Mouse (Mus musculus) small intestine, adult 2 months (tissue): ENCODE data around the gene Scn4a. TPM values are rescaled to one million over a fixed set of nuclear protein-coding genes. Genes with fewer than 3 reads are reported as not detected.

Experiments
- H3K27ac ChIP-seq: fragments of 200-500 bp; 2 replicates; pipeline ENCODE4 v1.5.1; 2012; ENCODE audit warnings: low read depth, low read length, control low read depth, inconsistent platforms; ENCODE audit not compliant: insufficient read depth
- H3K27me3 ChIP-seq: fragments of 200-500 bp; 2 replicates; pipeline ENCODE4 v1.6.1; 2012; ENCODE audit warnings: mild to moderate bottlenecking, moderate library complexity, low read length, inconsistent platforms; ENCODE audit not compliant: control insufficient read depth, insufficient read depth
- H3K36me3 ChIP-seq: fragments of 200-500 bp; 2 replicates; pipeline ENCODE4 v1.6.1; 2012; ENCODE audit warnings: mild to moderate bottlenecking, low read length, control low read depth, inconsistent platforms; ENCODE audit not compliant: control insufficient read depth, insufficient read depth
- H3K4me1 ChIP-seq: fragments of 200-500 bp; 2 replicates; pipeline ENCODE4 v1.6.1; 2012; ENCODE audit warnings: low read length, inconsistent platforms, mixed read lengths; ENCODE audit not compliant: control insufficient read depth, insufficient read depth, insufficient read length
- H3K4me3 ChIP-seq: fragments of 200-500 bp; 2 replicates; pipeline ENCODE4 v1.5.1; 2012; ENCODE audit warnings: low read depth, mild to moderate bottlenecking, control low read depth, inconsistent platforms, low read length, moderate library complexity
- CTCF ChIP-seq: fragments of 200-500 bp; IDR thresholded peaks from 2 replicates; pipeline ENCODE4 v1.5.1; 2012; ENCODE audit warnings: low read depth, mild to moderate bottlenecking, control low read depth, inconsistent platforms, low read length, moderate library complexity, mixed read lengths; ENCODE audit not compliant: insufficient replicate concordance, insufficient read length; ENCODE audit errors: extremely low read depth
- POLR2A ChIP-seq: fragments of 200-500 bp; IDR thresholded peaks from 2 replicates; pipeline ENCODE4 v1.6.1; 2012; ENCODE audit warnings: low read depth, mild to moderate bottlenecking, control low read depth, inconsistent platforms, low read length, moderate library complexity
- WGBS: fragments of 180-500 bp; shearing (Covaris S2); methylation state at CpG from one replicate; pipeline ENCODE4 v1.1.7; 2018; 5-methylcytosine and 5-hydroxymethylcytosine counted together
- polyA plus RNA-seq: library from polyadenylated mRNA; depleted of rRNA; stranded (reverse); fragments of >200 nt; gene quantifications from 2 replicates; pipeline ENCODE4 v1.2.3, GENCODE M21; 2012

Gene Scn4a
- polyA plus RNA-seq, 1 experiment = 0.23 TPM

DNA sequence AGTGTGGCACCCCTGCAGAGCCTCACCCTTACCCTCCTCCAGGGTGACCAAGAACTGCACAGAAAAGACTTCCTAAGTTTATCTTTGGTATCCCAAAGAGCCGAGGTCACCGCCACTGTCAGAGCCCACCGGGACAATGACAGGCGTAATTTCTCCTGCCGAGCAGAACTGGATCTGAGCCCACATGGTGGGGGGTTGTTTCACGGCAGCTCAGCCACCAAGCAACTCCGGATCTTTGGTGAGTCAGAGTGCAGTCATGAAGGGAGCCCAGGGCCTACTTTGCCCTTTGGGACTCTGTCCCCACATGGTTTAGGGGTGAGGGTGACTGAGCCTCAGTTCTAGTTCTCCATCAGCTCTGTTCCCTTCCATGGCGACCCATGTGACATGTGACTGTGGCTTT, 69.0 kb downstream of the Scn4a start:
- no peak overlapping the region for H3K4me3 ChIP-seq
- no peak overlapping the region for H3K27ac ChIP-seq
- H3K27me3 ChIP-seq = no peaks in the 10 kb centered on the region
- TF ChIP-seq POLR2A (no peak), CTCF (no peak)
- no peaks in the 10 kb centered on the region for H3K4me1 ChIP-seq
- WGBS = 69% methylated on average over 8 of the region's 8 CpGs
- H3K36me3 ChIP-seq = no peaks in the 10 kb centered on the region

GRCm38 (mm10) chr11:106283371-106283770, 69.7 kb downstream of the Scn4a start:
- Histone ChIP-seq H3K27me3 (no peaks in the 10 kb centered on the region), H3K4me3 (no peak overlapping the region), H3K36me3 (no peaks in the 10 kb centered on the region), H3K27ac (no peak overlapping the region), H3K4me1 (no peaks in the 10 kb centered on the region)
- no peak for TF ChIP-seq CTCF
- TF ChIP-seq POLR2A = no peak
- WGBS = 83% methylated on average over 4 of the region's 4 CpGs

DNA sequence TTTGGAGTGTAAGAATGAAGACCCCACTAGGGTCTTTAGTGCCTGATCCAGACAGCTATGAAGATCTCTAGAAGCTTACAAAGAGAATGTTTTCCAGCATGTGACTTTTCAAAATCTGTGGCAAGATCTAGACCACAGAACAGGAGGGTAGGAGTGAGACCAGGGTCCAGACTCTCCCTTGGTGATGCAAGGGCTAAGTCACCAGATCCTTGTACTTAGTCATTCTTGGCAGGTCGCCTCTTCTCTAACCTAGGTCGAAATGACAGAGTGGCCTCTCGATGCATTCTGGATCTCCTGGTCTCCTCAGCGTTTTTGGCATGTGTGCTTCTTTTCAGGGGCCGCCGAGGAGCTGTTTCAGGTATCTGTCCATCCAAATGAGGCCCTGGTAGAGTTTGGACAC, 70.6 kb downstream of the Scn4a start:
- 78% methylated on average over 6 of the region's 6 CpGs for WGBS
- no peaks in the 10 kb centered on the region for H3K4me1 ChIP-seq
- H3K36me3 ChIP-seq = no peaks in the 10 kb centered on the region
- no peak overlapping the region for H3K4me3 ChIP-seq
- no peak overlapping the region for H3K27ac ChIP-seq
- H3K27me3 ChIP-seq = no peaks in the 10 kb centered on the region
- TF ChIP-seq CTCF (no peak), POLR2A (no peak)

DNA sequence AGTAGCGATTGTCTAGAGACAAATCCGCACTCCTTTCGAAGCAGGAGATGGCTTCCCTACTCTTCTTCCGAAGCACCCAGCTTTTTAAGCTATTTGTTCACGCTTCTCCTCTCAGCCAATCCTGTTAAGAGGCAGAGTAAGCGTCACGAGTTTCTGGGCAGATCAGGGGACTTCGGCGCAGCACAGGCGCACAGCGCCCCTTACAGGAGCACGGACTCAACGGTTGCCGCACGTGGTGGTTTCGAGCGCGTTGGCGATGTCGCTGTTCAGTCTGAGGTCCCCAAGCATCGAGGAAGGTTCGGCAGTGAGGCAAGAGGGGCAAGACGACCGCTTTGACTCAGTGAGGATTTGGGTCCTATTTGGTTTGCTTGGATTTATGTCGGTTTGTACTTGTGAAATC, 76.6 kb downstream of the Scn4a start, which contains the start of gene Tcam1:
Gene Tcam1, plus strand, starts transcription at position 219 of the 400 bp plus-strand sequence.
- 3% methylated on average over 25 of the region's 25 CpGs for WGBS

GRCm38 (mm10) chr11:106274971-106275411, 78.1 kb downstream of the Scn4a start:
- H3K4me3 ChIP-seq = no peak overlapping the region
- H3K27me3 ChIP-seq = no peaks in the 10 kb centered on the region
- TF ChIP-seq CTCF = no peak
- no peak for TF ChIP-seq POLR2A
- no peak overlapping the region for H3K27ac ChIP-seq
- 52% methylated on average over 7 of the region's 7 CpGs for WGBS
- no peaks in the 10 kb centered on the region for H3K36me3 ChIP-seq
- peaks cover 21% of the 10 kb centered on the region for H3K4me1 ChIP-seq

More for the DNA sequence above, 76.6 kb downstream of the Scn4a start, which contains the start of gene Tcam1:
- H3K4me3 ChIP-seq = no peak within 1 kb of the TSS; the same call in 1 of the 2 replicates
- no peak for TF ChIP-seq POLR2A
- peak; percentile 88 for TF ChIP-seq CTCF
- no peaks in the 10 kb centered on the region for H3K36me3 ChIP-seq
- H3K4me1 ChIP-seq = peaks cover 13% of the 10 kb centered on the region
- no peak within 1 kb of the TSS for H3K27ac ChIP-seq
- H3K27me3 ChIP-seq = no peaks in the 10 kb centered on the region

GRCm38 (mm10) chr11:106274374-106274773, 78.7 kb downstream of the Scn4a start:
- Histone ChIP-seq H3K36me3 (no peaks in the 10 kb centered on the region), H3K4me1 (peaks cover 22% of the 10 kb centered on the region), H3K4me3 (no peak overlapping the region), H3K27me3 (no peaks in the 10 kb centered on the region), H3K27ac (no peak overlapping the region)
- TF ChIP-seq POLR2A (no peak), CTCF (no peak)
- 90% methylated on average over 1 of the region's 1 CpGs for WGBS

GRCm38 (mm10) chr11:106273811-106274210, 79.3 kb downstream of the Scn4a start:
- WGBS = 90% methylated on average over 6 of the region's 6 CpGs
- Histone ChIP-seq H3K27ac (peak overlapping the region; percentile 48; the same call in 1 of the 2 replicates), H3K4me1 (peaks cover 27% of the 10 kb centered on the region), H3K4me3 (no peak overlapping the region), H3K36me3 (no peaks in the 10 kb centered on the region), H3K27me3 (no peaks in the 10 kb centered on the region)
- TF ChIP-seq POLR2A (no peak), CTCF (no peak)
